Mouse (Mus musculus) cerebellum, adult 2 months (tissue): Measurements from ENCODE around the gene Med17. TPM values are rescaled to one million over a fixed set of nuclear protein-coding genes. Genes with fewer than 3 reads are reported as not detected.
A peak's percentile ranks its signal among the peaks of the same experiment; 100 is the strongest.

ENCODE experiments used
- DNase-seq, 2 experiments: peaks; one replicate each; pipeline ENCODE4 v3.0.0; 2021
- H3K27ac ChIP-seq: fragments of 200-500 bp; 2 replicates; pipeline ENCODE4 v1.5.1; 2012; ENCODE audit warnings: low read length, control low read depth, inconsistent platforms; ENCODE audit not compliant: insufficient read depth
- H3K27me3 ChIP-seq: fragments of 200-500 bp; 2 replicates; pipeline ENCODE4 v1.6.1; 2012; ENCODE audit warnings: inconsistent platforms, mild to moderate bottlenecking, low read length, moderate library complexity; ENCODE audit not compliant: control insufficient read depth, insufficient read depth
- H3K4me1 ChIP-seq: fragments of 200-500 bp; 2 replicates; pipeline ENCODE4 v1.6.1; 2011; ENCODE audit warnings: low read length; ENCODE audit not compliant: control insufficient read depth, insufficient read depth
- H3K4me3 ChIP-seq: fragments of 200-500 bp; replicated peaks from 2 replicates; pipeline ENCODE3; 2011; ENCODE audit warnings: mild to moderate bottlenecking, low read depth, low read length, control low read depth; ENCODE audit not compliant: insufficient read depth
- CTCF ChIP-seq: fragments of 200-500 bp; IDR thresholded peaks from 2 replicates; pipeline ENCODE4 v1.5.1; 2011; ENCODE audit warnings: low read depth, mild to moderate bottlenecking, control low read depth, low read length, moderate library complexity, borderline replicate concordance; ENCODE audit not compliant: insufficient read depth
- POLR2A ChIP-seq: fragments of 200-500 bp; IDR thresholded peaks from 2 replicates; pipeline ENCODE4 v1.6.1; 2011; ENCODE audit warnings: low read length, control low read depth, borderline replicate concordance; ENCODE audit not compliant: insufficient read depth
- WGBS: fragments of 180-500 bp; shearing (Covaris S2); methylation state at CpG from one replicate; pipeline ENCODE4 v1.1.7; 2018; 5-methylcytosine and 5-hydroxymethylcytosine counted together
- polyA plus RNA-seq: library from polyadenylated mRNA; depleted of rRNA; stranded (reverse); fragments of >200 nt; gene quantifications from 2 replicates; pipeline ENCODE4 v1.2.3, GENCODE M21; 2012; rRNA removed

Gene Med17
- polyA plus RNA-seq, 1 experiment: 38.4 TPM

DNA sequence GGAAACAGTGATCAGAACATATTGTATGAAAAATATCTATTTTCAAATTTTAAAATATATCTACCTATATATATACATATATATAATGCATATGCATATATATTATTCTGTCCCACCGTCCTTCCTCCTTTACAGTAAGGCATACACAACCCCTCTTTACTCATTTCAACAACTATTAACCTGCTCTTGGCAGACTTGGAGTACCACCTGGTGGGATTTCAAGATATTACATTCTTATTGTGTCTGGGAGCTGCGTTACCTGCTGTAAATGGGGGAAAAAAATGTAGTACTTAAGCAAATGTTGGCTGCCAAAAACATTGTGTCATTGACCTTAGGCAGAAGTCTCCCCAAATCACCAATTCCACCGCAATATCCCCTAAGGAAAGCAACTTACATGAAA lies 67.9 kb downstream of the Med17 start:
- TF ChIP-seq CTCF: no peak
- no peak for TF ChIP-seq POLR2A
- DNase-seq: peak in 1 of 2 experiments; percentile 21
- H3K4me3 ChIP-seq: no peak overlapping the region
- no peaks in the 10 kb centered on the region for H3K27me3 ChIP-seq
- WGBS: 77% methylated on average over 3 of the region's 3 CpGs
- H3K4me1 ChIP-seq: no peaks in the 10 kb centered on the region
- H3K27ac ChIP-seq: no peak overlapping the region

Other genes with a start within 250 kb of the Med17 start
- gene Panx1, start 234.5 kb downstream of the Med17 start, polyA plus RNA-seq: 14.1 and 18.5 TPM in 2 replicates
- gene Hephl1, start 167.8 kb downstream of the Med17 start, polyA plus RNA-seq: not detected in 2 replicates
- 9.8 and 12.7 TPM in 2 replicates for gene Vstm5, start 40.9 kb downstream of the Med17 start, polyA plus RNA-seq
- gene Taf1d, start 26.3 kb upstream of the Med17 start, polyA plus RNA-seq: 34.9 and 35.7 TPM in 2 replicates
- gene 4931406C07Rik, start 26.5 kb upstream of the Med17 start, polyA plus RNA-seq: 18.4 and 20.5 TPM in 2 replicates
- gene Cep295, start 77.9 kb upstream of the Med17 start, polyA plus RNA-seq: 20.0 and 22.0 TPM in 2 replicates
- gene Smco4, start 213.5 kb upstream of the Med17 start, polyA plus RNA-seq: 4.6 and 5.8 TPM in 2 replicates